ENCODE assay signal across 8 mouse cellular contexts in the genomic region with DNA sequence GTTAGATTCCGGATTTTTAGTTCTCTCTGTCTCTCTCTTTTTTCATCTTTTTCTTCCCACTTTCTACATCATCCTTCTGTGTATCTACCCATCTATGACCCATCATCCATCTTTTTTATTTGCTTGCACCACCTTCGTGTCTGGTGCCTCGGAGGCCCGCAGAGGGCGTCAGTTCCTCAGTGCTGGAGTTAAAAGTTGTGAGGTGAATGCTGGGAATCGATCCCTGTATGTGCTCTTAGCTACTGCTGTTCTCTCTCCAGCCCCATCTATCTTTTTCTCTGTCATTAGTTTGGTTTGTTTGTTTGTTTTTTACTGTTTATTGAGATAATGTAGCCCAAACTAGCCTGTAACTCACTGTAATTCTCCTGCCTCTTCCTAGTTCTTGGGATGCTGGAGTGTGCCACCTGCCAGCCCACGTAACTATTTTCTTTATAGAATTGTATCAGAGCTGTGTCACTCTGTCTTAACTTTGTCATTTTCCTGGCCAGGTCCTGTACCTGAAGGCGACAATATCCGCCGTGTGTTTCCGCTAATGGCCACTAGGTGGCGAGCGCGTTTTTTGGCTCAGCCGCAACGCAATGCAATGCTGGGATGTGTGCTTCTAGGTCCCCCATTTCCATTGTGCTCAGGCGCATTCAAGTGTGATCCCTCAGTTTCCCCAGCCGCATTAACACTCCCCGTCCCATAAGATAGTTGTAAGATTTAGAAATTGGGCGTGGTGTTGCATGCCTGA. TPM values are rescaled to one million over a fixed set of nuclear protein-coding genes. Genes with fewer than 3 reads are reported as not detected.
DNase-seq lines count a peak whose midpoint lies in the region; ATAC-seq and TF ChIP-seq lines count a peak whose summit lies in the region.

No protein-coding gene starts in this region.

- peaks cover 6% of the 10 kb centered on the region for H3K27me3 ChIP-seq in E14TG2a.4 (ENCODE audit: insufficient read depth, low read length)
- peaks cover 32% of the 10 kb centered on the region for H3K27me3 ChIP-seq in forebrain, embryonic 13.5 days
- peaks cover 12% of the 10 kb centered on the region for H3K27me3 ChIP-seq in liver, embryonic 16.5 days (ENCODE audit: control insufficient read depth, insufficient read depth, low read depth, low read length)
- H3K27me3 ChIP-seq in neural tube, embryonic 12.5 days (replicated peaks), result peaks cover 18% of the 10 kb centered on the region

- DNase-seq in c-Kit-positive CD71-positive TER-119-negative erythroid progenitor cells, embryonic 14.5 days (ENCODE audit: low read depth), result peak; percentile 75
- peak; percentile 83 to 91 for DNase-seq in heart, postnatal 14 days
- DNase-seq in large intestine, adult 2 months (ENCODE audit: low read depth, low spot score), result peak; percentile 50
- DNase-seq in testis, postnatal 10 days (ENCODE audit: low spot score), result peak; percentile 92

- ATAC-seq in forebrain, embryonic 13.5 days, result peak; percentile 55
- peak; percentile 20 for ATAC-seq in liver, embryonic 16.5 days (ENCODE audit: low read depth)
- ATAC-seq in neural tube, embryonic 12.5 days (ENCODE audit: low FRiP score, low read depth), result peak; percentile 67

- H3K9ac ChIP-seq in forebrain, embryonic 13.5 days, result peak overlapping the region; percentile 67
- H3K9ac ChIP-seq in liver, embryonic 16.5 days (ENCODE audit: low read depth, low read length), result peak overlapping the region; percentile 70
- peak overlapping the region; percentile 58 for H3K9ac ChIP-seq in neural tube, embryonic 12.5 days

- H3K4me1 ChIP-seq in E14TG2a.4 (replicated peaks; ENCODE audit: low read depth, low read length), result peaks cover 55% of the 10 kb centered on the region
- peaks cover 15% of the 10 kb centered on the region for H3K4me1 ChIP-seq in forebrain, embryonic 13.5 days
- H3K4me1 ChIP-seq in liver, embryonic 16.5 days (ENCODE audit: control insufficient read depth, low read depth, low read length), result peaks cover 18% of the 10 kb centered on the region
- peaks cover 16% of the 10 kb centered on the region for H3K4me1 ChIP-seq in neural tube, embryonic 12.5 days

- peak; percentile 94 for TF ChIP-seq CTCF in E14TG2a.4 (conservative IDR thresholded peaks at IDR 0.05; ENCODE audit: low read length)

- H3K9me3 ChIP-seq in E14TG2a.4 (ENCODE audit: low read length), result no peaks in the 10 kb centered on the region
- H3K9me3 ChIP-seq in forebrain, embryonic 13.5 days (replicated peaks), result no peaks in the 10 kb centered on the region
- H3K9me3 ChIP-seq in liver, embryonic 16.5 days (replicated peaks; ENCODE audit: control insufficient read depth, low read length), result no peaks in the 10 kb centered on the region
- no peaks in the 10 kb centered on the region for H3K9me3 ChIP-seq in neural tube, embryonic 12.5 days

- WGBS in forebrain, embryonic 13.5 days, result under 1% methylated on average over 20 of the region's 20 CpGs
- under 1% methylated on average over 20 of the region's 20 CpGs for WGBS in large intestine, adult 2 months
- WGBS in liver, embryonic 16.5 days (ENCODE audit: insufficient replicate concordance), result under 1% methylated on average over 20 of the region's 20 CpGs
- WGBS in neural tube, embryonic 12.5 days, result under 1% methylated on average over 20 of the region's 20 CpGs

- H3K4me3 ChIP-seq in E14TG2a.4 (replicated peaks; ENCODE audit: low read length), result peak overlapping the region; percentile 91
- peak overlapping the region; percentile 88 for H3K4me3 ChIP-seq in forebrain, embryonic 13.5 days
- peak overlapping the region; percentile 90 for H3K4me3 ChIP-seq in liver, embryonic 16.5 days (ENCODE audit: low read depth, low read length)
- H3K4me3 ChIP-seq in neural tube, embryonic 12.5 days, result peak overlapping the region; percentile 87

- peaks cover 32% of the 10 kb centered on the region for H3K36me3 ChIP-seq in E14TG2a.4 (ENCODE audit: insufficient read depth, low read length)
- H3K36me3 ChIP-seq in forebrain, embryonic 13.5 days (ENCODE audit: poor library complexity, severe bottlenecking), result peaks cover 31% of the 10 kb centered on the region
- peaks cover 22% of the 10 kb centered on the region for H3K36me3 ChIP-seq in liver, embryonic 16.5 days (ENCODE audit: control insufficient read depth, insufficient read depth)
- H3K36me3 ChIP-seq in neural tube, embryonic 12.5 days, result peaks cover 23% of the 10 kb centered on the region

- H3K4me2 ChIP-seq in forebrain, embryonic 13.5 days, result peak overlapping the region; percentile 72
- peak overlapping the region; percentile 86 for H3K4me2 ChIP-seq in liver, embryonic 16.5 days (ENCODE audit: low read depth, low read length)
- peak overlapping the region; percentile 93 for H3K4me2 ChIP-seq in neural tube, embryonic 12.5 days (replicated peaks)

- H3K27ac ChIP-seq in forebrain, embryonic 13.5 days, result peak overlapping the region; percentile 46
- H3K27ac ChIP-seq in liver, embryonic 16.5 days (ENCODE audit: low read length), result peak overlapping the region; percentile 76
- H3K27ac ChIP-seq in neural tube, embryonic 12.5 days, result no peak overlapping the region

- intact Hi-C loops in heart, postnatal 14 days (cut with DNase I), result loop anchor here (2.0 to 10.0 kb wide), 2 partner anchors 67 to 587 kb away; a partner anchor contains a TSS

RNA-seq across cellular contexts. Expression of a gene that starts 0.6 kb away (rescaled TPM):
- polyA plus RNA-seq in forebrain, embryonic 13.5 days (2015; fragmentation: Nextera tagmentation; extraction: Ambion mirVana), result 3,255 and 3,517 TPM in 2 replicates
- total RNA-seq in heart, postnatal 14 days (2021), result 100 to 1,000 TPM; 901 to 988 TPM
- 3,697 and 4,187 TPM in 2 replicates for polyA plus RNA-seq in large intestine, adult 2 months (2012; rRNA removed)
- 2,028 and 2,149 TPM in 2 replicates for polyA plus RNA-seq in liver, embryonic 16.5 days (2015; fragmentation: Nextera tagmentation; extraction: Ambion mirVana)
- 2,364 and 2,595 TPM in 2 replicates for polyA plus RNA-seq in neural tube, embryonic 12.5 days (2016; fragmentation: Nextera tagmentation; extraction: Ambion mirVana)

RNA-seq across cellular contexts. Expression of a gene that starts 5.3 kb away (rescaled TPM):
- 0.50 and 0.67 TPM in 2 replicates for polyA plus RNA-seq in forebrain, embryonic 13.5 days (2015; fragmentation: Nextera tagmentation; extraction: Ambion mirVana)
- total RNA-seq in heart, postnatal 14 days (2021), result under 1 TPM in 1 of 2 experiments, not detected in 1; 0.07 TPM
- polyA plus RNA-seq in large intestine, adult 2 months (2012; rRNA removed), result 0.45 and 0.55 TPM in 2 replicates
- polyA plus RNA-seq in liver, embryonic 16.5 days (2015; fragmentation: Nextera tagmentation; extraction: Ambion mirVana), result 0.11 TPM in 1 of 2 replicates, not detected in the other
- polyA plus RNA-seq in neural tube, embryonic 12.5 days (2016; fragmentation: Nextera tagmentation; extraction: Ambion mirVana), result 0.91 and 1.5 TPM in 2 replicates

RNA-seq across cellular contexts. Expression of a gene that starts 7.9 kb away (rescaled TPM):
- 57.0 and 58.2 TPM in 2 replicates for polyA plus RNA-seq in forebrain, embryonic 13.5 days (2015; fragmentation: Nextera tagmentation; extraction: Ambion mirVana)
- total RNA-seq in heart, postnatal 14 days (2021), result 10 to 100 TPM; 20.5 to 24.8 TPM
- polyA plus RNA-seq in large intestine, adult 2 months (2012; rRNA removed), result 14.3 and 18.8 TPM in 2 replicates
- 12.1 and 14.4 TPM in 2 replicates for polyA plus RNA-seq in liver, embryonic 16.5 days (2015; fragmentation: Nextera tagmentation; extraction: Ambion mirVana)
- 59.3 and 62.6 TPM in 2 replicates for polyA plus RNA-seq in neural tube, embryonic 12.5 days (2016; fragmentation: Nextera tagmentation; extraction: Ambion mirVana)

RNA-seq across cellular contexts. Expression of a gene that starts 24.1 kb away (rescaled TPM):
- 169 and 179 TPM in 2 replicates for polyA plus RNA-seq in forebrain, embryonic 13.5 days (2015; fragmentation: Nextera tagmentation; extraction: Ambion mirVana)
- 10 to 100 TPM; 38.8 to 40.1 TPM for total RNA-seq in heart, postnatal 14 days (2021)
- 45.3 and 50.8 TPM in 2 replicates for polyA plus RNA-seq in large intestine, adult 2 months (2012; rRNA removed)
- 42.5 and 43.1 TPM in 2 replicates for polyA plus RNA-seq in liver, embryonic 16.5 days (2015; fragmentation: Nextera tagmentation; extraction: Ambion mirVana)
- polyA plus RNA-seq in neural tube, embryonic 12.5 days (2016; fragmentation: Nextera tagmentation; extraction: Ambion mirVana), result 142 and 145 TPM in 2 replicates

RNA-seq across cellular contexts. Expression of a gene that starts 34.8 kb away (rescaled TPM):
- polyA plus RNA-seq in forebrain, embryonic 13.5 days (2015; fragmentation: Nextera tagmentation; extraction: Ambion mirVana), result 11.2 and 13.5 TPM in 2 replicates
- 1 to 10 TPM; 3.8 to 4.0 TPM for total RNA-seq in heart, postnatal 14 days (2021)
- polyA plus RNA-seq in large intestine, adult 2 months (2012; rRNA removed), result 0.85 and 1.1 TPM in 2 replicates
- 0.20 and 0.46 TPM in 2 replicates for polyA plus RNA-seq in liver, embryonic 16.5 days (2015; fragmentation: Nextera tagmentation; extraction: Ambion mirVana)
- polyA plus RNA-seq in neural tube, embryonic 12.5 days (2016; fragmentation: Nextera tagmentation; extraction: Ambion mirVana), result 24.8 and 26.4 TPM in 2 replicates
